Mouse (Mus musculus) heart, adult 2 months (tissue): ENCODE measurements around the gene Il12a.

Source experiments
- CTCF ChIP-seq: fragments of 200-600 bp; IDR thresholded peaks from 2 replicates; pipeline ENCODE4 v1.8.1; 2022; ENCODE audit warnings: antibody characterized with exemption, mild to moderate bottlenecking, moderate library complexity
- EP300 ChIP-seq: fragments of 200-500 bp; IDR thresholded peaks from 2 replicates; pipeline ENCODE4 v1.6.1; 2011; ENCODE audit warnings: low read depth, low read length, control low read depth; ENCODE audit not compliant: insufficient read depth

DNA sequence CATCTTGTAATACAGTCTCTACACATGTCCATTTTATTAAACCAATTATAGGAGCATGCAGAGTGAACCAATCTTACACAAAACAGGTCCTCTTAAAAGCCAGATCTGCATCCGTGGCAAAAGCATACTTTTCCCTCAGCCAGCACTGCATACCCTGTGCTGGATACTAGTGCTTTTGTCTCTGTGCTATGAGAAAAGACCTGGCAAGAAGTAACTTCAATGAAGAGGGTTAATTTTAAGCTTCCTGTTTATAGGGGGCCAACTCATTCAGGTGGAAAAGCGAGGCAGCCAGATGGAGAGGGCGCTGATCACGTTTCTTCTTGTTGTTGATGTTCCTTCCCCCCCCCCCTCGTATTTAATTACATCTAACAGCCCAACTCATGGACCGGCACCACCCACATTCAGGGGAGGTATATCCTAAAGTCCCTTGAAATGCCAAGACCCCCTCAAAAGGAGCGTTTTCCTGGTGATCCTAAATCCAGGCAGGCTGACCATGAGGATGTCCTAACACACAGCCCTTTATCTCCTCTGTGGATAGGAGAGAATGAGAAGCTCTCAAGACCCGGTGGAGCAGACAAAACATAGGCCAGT lies 28.9 kb downstream of the Il12a start:
- TF ChIP-seq CTCF (no peak), EP300 (no peak)
